Mouse (Mus musculus): Measurements from ENCODE around the gene Nectin3. TPM values are rescaled to one million over a fixed set of nuclear protein-coding genes. Genes with fewer than 3 reads are reported as not detected.
A peak's percentile ranks its signal among the peaks of the same experiment; 100 is the strongest.
"Not testable (repeated sequence)": the region's sequence is repeated elsewhere in the genome, so short reads cannot be mapped to it uniquely, and the experiment has no call there.

Gene Nectin3
- polyA plus RNA-seq, 1 experiment from 2014 or later = 43.6 TPM

GRCm38 (mm10) chr16:46407997-46408396 is 90.3 kb downstream of the Nectin3 start:
- Histone ChIP-seq H3K9ac (no peak overlapping the region), H3K27ac (no peak overlapping the region), H3K27me3 (replicated peaks) (no peaks in the 10 kb centered on the region), H3K9me3 (no peaks in the 10 kb centered on the region), H3K4me1 (replicated peaks) (no peaks in the 10 kb centered on the region), H3K4me3 (replicated peaks) (no peak overlapping the region), H3K4me2 (replicated peaks) (no peak overlapping the region), H3K36me3 (no peaks in the 10 kb centered on the region)
- WGBS = 96% methylated on average over 15 of the region's 15 CpGs
- ATAC-seq = no peak

GRCm38 (mm10) chr16:46406844-46407639 is 91.3 kb downstream of the Nectin3 start:
- Histone ChIP-seq H3K9ac (no peak overlapping the region), H3K27ac (no peak overlapping the region), H3K9me3 (no peaks in the 10 kb centered on the region), H3K4me3 (replicated peaks) (no peak overlapping the region), H3K4me1 (replicated peaks) (no peaks in the 10 kb centered on the region), H3K4me2 (replicated peaks) (no peak overlapping the region), H3K27me3 (replicated peaks) (no peaks in the 10 kb centered on the region), H3K36me3 (0 out of 2 replicates have a peak, but pooled peaks cover 3% of the 10 kb centered on the region)
- peak; percentile 74 for ATAC-seq
- WGBS = 86% methylated on average over 7 of the region's 7 CpGs

- H3K9ac ChIP-seq = no peak overlapping the region
- no peak overlapping the region for H3K27ac ChIP-seq
- 0 out of 2 replicates have a peak, but pooled peaks have one; percentile 62 for ATAC-seq
- H3K9me3 ChIP-seq = no peaks in the 10 kb centered on the region
- no peaks in the 10 kb centered on the region for H3K27me3 ChIP-seq (replicated peaks)
- H3K36me3 ChIP-seq = 0 out of 2 replicates have a peak, but pooled peaks cover 3% of the 10 kb centered on the region
- 47% methylated on average over 4 of the region's 4 CpGs for WGBS
- H3K4me3 ChIP-seq (replicated peaks) = no peak overlapping the region
- no peak overlapping the region for H3K4me2 ChIP-seq (replicated peaks)
- H3K4me1 ChIP-seq (replicated peaks) = no peaks in the 10 kb centered on the region
Measured at GRCm38 (mm10) chr16:46397945-46398344, 100.4 kb downstream of the Nectin3 start.

- H3K9me3 ChIP-seq = no peaks in the 10 kb centered on the region
- WGBS = 63% methylated on average over 6 of the region's 6 CpGs
- H3K4me1 ChIP-seq (replicated peaks) = no peaks in the 10 kb centered on the region
- no peak overlapping the region for H3K4me2 ChIP-seq (replicated peaks)
- H3K27ac ChIP-seq = no peak overlapping the region
- no peaks in the 10 kb centered on the region for H3K36me3 ChIP-seq
- H3K27me3 ChIP-seq (replicated peaks) = no peaks in the 10 kb centered on the region
- H3K9ac ChIP-seq = no peak overlapping the region
- H3K4me3 ChIP-seq (replicated peaks) = no peak overlapping the region
- 0 out of 2 replicates have a peak, but pooled peaks have one; percentile 36 for ATAC-seq
Measured at GRCm38 (mm10) chr16:46389415-46390033, 108.8 kb downstream of the Nectin3 start.

GRCm38 (mm10) chr16:46388527-46389414 is 109.6 kb downstream of the Nectin3 start:
- no peak overlapping the region for H3K4me2 ChIP-seq (replicated peaks)
- no peaks in the 10 kb centered on the region for H3K36me3 ChIP-seq
- no peak overlapping the region for H3K27ac ChIP-seq
- no peak for ATAC-seq
- H3K27me3 ChIP-seq (replicated peaks) = no peaks in the 10 kb centered on the region
- H3K4me3 ChIP-seq (replicated peaks) = no peak overlapping the region
- WGBS = 70% methylated on average over 11 of the region's 11 CpGs
- H3K4me1 ChIP-seq (replicated peaks) = no peaks in the 10 kb centered on the region
- H3K9ac ChIP-seq = no peak overlapping the region
- no peaks in the 10 kb centered on the region for H3K9me3 ChIP-seq

- Histone ChIP-seq H3K4me1 (replicated peaks) (no peaks in the 10 kb centered on the region), H3K36me3 (no peaks in the 10 kb centered on the region), H3K27ac (no peak overlapping the region), H3K9ac (no peak overlapping the region), H3K4me3 (replicated peaks) (no peak overlapping the region), H3K4me2 (replicated peaks) (no peak overlapping the region), H3K9me3 (no peaks in the 10 kb centered on the region), H3K27me3 (replicated peaks) (no peaks in the 10 kb centered on the region)
- WGBS = 82% methylated on average over 5 of the region's 5 CpGs
- no peak for ATAC-seq
Measured at GRCm38 (mm10) chr16:46384279-46384678, 114.0 kb downstream of the Nectin3 start.

- ATAC-seq = no peak
- WGBS = 83% methylated on average over 4 of the region's 4 CpGs
- no peaks in the 10 kb centered on the region for H3K4me1 ChIP-seq (replicated peaks)
- no peaks in the 10 kb centered on the region for H3K9me3 ChIP-seq
- H3K9ac ChIP-seq = no peak overlapping the region
- no peak overlapping the region for H3K4me2 ChIP-seq (replicated peaks)
- no peak overlapping the region for H3K4me3 ChIP-seq (replicated peaks)
- no peaks in the 10 kb centered on the region for H3K36me3 ChIP-seq
- no peak overlapping the region for H3K27ac ChIP-seq
- no peaks in the 10 kb centered on the region for H3K27me3 ChIP-seq (replicated peaks)
Measured at GRCm38 (mm10) chr16:46383344-46383743, 115.0 kb downstream of the Nectin3 start.

- ATAC-seq = no peak
Measured at GRCm38 (mm10) chr16:46376575-46376974, 121.8 kb downstream of the Nectin3 start.

GRCm38 (mm10) chr16:46362022-46362421 is 136.3 kb downstream of the Nectin3 start:
- Histone ChIP-seq H3K9ac (no peak overlapping the region), H3K4me3 (replicated peaks) (no peak overlapping the region), H3K27ac (no peak overlapping the region), H3K27me3 (replicated peaks) (no peaks in the 10 kb centered on the region), H3K9me3 (no peaks in the 10 kb centered on the region), H3K4me1 (replicated peaks) (no peaks in the 10 kb centered on the region), H3K4me2 (replicated peaks) (no peak overlapping the region), H3K36me3 (no peaks in the 10 kb centered on the region)
- no peak for ATAC-seq
- WGBS = 64% methylated on average over 6 of the region's 6 CpGs

More at GRCm38 (mm10) chr16:46376575-46376974, 121.8 kb downstream of the Nectin3 start:
- Histone ChIP-seq H3K27me3 (replicated peaks) (no peaks in the 10 kb centered on the region), H3K4me1 (replicated peaks) (peaks cover 4% of the 10 kb centered on the region; the same call in 1 of the 2 replicates), H3K9ac (no peak overlapping the region), H3K27ac (no peak overlapping the region), H3K36me3 (no peaks in the 10 kb centered on the region), H3K9me3 (no peaks in the 10 kb centered on the region), H3K4me3 (replicated peaks) (no peak overlapping the region), H3K4me2 (replicated peaks) (no peak overlapping the region)
- 19% methylated on average over 3 of the region's 3 CpGs for WGBS

GRCm38 (mm10) chr16:46357658-46358057 is 140.7 kb downstream of the Nectin3 start:
- not testable (repeated sequence) for H3K4me2 ChIP-seq (replicated peaks); H3K27ac ChIP-seq; H3K4me3 ChIP-seq (replicated peaks); H3K27me3 ChIP-seq (replicated peaks); H3K36me3 ChIP-seq; H3K4me1 ChIP-seq (replicated peaks); ATAC-seq; H3K9ac ChIP-seq; H3K9me3 ChIP-seq
- 63% methylated on average over 2 of the region's 2 CpGs for WGBS

- Histone ChIP-seq H3K4me1 (replicated peaks) (no peaks in the 10 kb centered on the region), H3K9me3 (no peaks in the 10 kb centered on the region), H3K36me3 (no peaks in the 10 kb centered on the region), H3K4me2 (replicated peaks) (no peak overlapping the region), H3K9ac (no peak overlapping the region), H3K27me3 (replicated peaks) (no peaks in the 10 kb centered on the region), H3K4me3 (replicated peaks) (no peak overlapping the region), H3K27ac (no peak overlapping the region)
- 68% methylated on average over 3 of the region's 3 CpGs for WGBS
- ATAC-seq = no peak
Measured at GRCm38 (mm10) chr16:46356663-46357062, 141.7 kb downstream of the Nectin3 start.
